In genomic region chr8:70591569-70591968, GRCm38 (mm10) we compare ENCODE assay signal across 20 mouse cellular contexts. TPM values are rescaled to one million over a fixed set of nuclear protein-coding genes. Genes with fewer than 3 reads are reported as not detected.
DNase-seq lines count a peak whose midpoint lies in the region; ATAC-seq and TF ChIP-seq lines count a peak whose summit lies in the region.
"Had no signal": no experiment of that assay in that cellular context is flagged by ENCODE, and none has a peak within 500 bp of the region (broad histone marks: within the 10 kb centered on the region; RNA-seq: fewer than 3 reads in every experiment).

No protein-coding gene starts in this region.

- H3K27ac ChIP-seq in heart, embryonic 10.5 days: peak overlapping the region; percentile 47; the same call in 1 of the 2 replicates
- peak overlapping the region; percentile 86; the same call in 1 of the 2 replicates for H3K27ac ChIP-seq in layer of hippocampus, adult 2 months
- peak overlapping the region; percentile 48; the same call in 1 of the 2 replicates for H3K27ac ChIP-seq in stomach, embryonic 14.5 days (ENCODE audit: low read length)
- H3K27ac ChIP-seq in stomach, postnatal 0 days (replicated peaks): no peak overlapping the region
- H3K27ac ChIP-seq: heart, adult 2 months; hindbrain, embryonic 14.5 days had no signal

- no peak overlapping the region for H3K4me2 ChIP-seq in stomach, embryonic 14.5 days (replicated peaks; ENCODE audit: low read depth, low read length)
- H3K4me2 ChIP-seq in stomach, postnatal 0 days (replicated peaks; ENCODE audit: low read depth): no peak overlapping the region
- H3K4me2 ChIP-seq: hindbrain, embryonic 14.5 days; midbrain, embryonic 11.5 days had no signal

- no peak overlapping the region for H3K9ac ChIP-seq in stomach, embryonic 14.5 days (replicated peaks; ENCODE audit: low read depth, low read length)
- no peak overlapping the region for H3K9ac ChIP-seq in stomach, postnatal 0 days (ENCODE audit: low read length)
- H3K9ac ChIP-seq: hindbrain, embryonic 14.5 days; liver, postnatal 0 days had no signal

- no peaks in the 10 kb centered on the region for H3K9me3 ChIP-seq in heart, embryonic 10.5 days
- no peaks in the 10 kb centered on the region for H3K9me3 ChIP-seq in stomach, embryonic 14.5 days (ENCODE audit: control insufficient read depth, low read depth, low read length)
- H3K9me3 ChIP-seq in stomach, postnatal 0 days (ENCODE audit: control insufficient read depth, low read length): no peaks in the 10 kb centered on the region

- peaks cover 53% of the 10 kb centered on the region for H3K4me1 ChIP-seq in heart, embryonic 10.5 days
- H3K4me1 ChIP-seq in stomach, embryonic 14.5 days (ENCODE audit: control insufficient read depth, insufficient read depth, low read length): peaks cover 13% of the 10 kb centered on the region
- H3K4me1 ChIP-seq in stomach, postnatal 0 days (replicated peaks; ENCODE audit: control insufficient read depth, insufficient read depth): no peaks in the 10 kb centered on the region

- no peak overlapping the region for H3K4me3 ChIP-seq in heart, embryonic 10.5 days
- H3K4me3 ChIP-seq in layer of hippocampus, adult 2 months: no peak overlapping the region
- no peak overlapping the region for H3K4me3 ChIP-seq in stomach, embryonic 14.5 days (ENCODE audit: low read depth, low read length)
- H3K4me3 ChIP-seq in stomach, postnatal 0 days (ENCODE audit: low read depth, low read length): no peak overlapping the region
- H3K4me3 ChIP-seq: erythroblast, embryonic 14.5 days; heart, adult 2 months had no signal

- H3K27me3 ChIP-seq in heart, embryonic 10.5 days (ENCODE audit: insufficient read depth, poor library complexity, severe bottlenecking): peaks cover 12% of the 10 kb centered on the region; the same call in 1 of the 2 replicates
- H3K27me3 ChIP-seq in stomach, embryonic 14.5 days (ENCODE audit: control insufficient read depth, insufficient read depth, low read length): no peaks in the 10 kb centered on the region
- H3K27me3 ChIP-seq in stomach, postnatal 0 days (ENCODE audit: control insufficient read depth, insufficient read depth, low read length): no peaks in the 10 kb centered on the region
- H3K27me3 ChIP-seq: Patski had no signal

- no peak for ATAC-seq in stomach, embryonic 14.5 days (ENCODE audit: insufficient number of reproducible peaks, insufficient read depth, low FRiP score, low read depth)
- ATAC-seq in stomach, postnatal 0 days (ENCODE audit: low FRiP score, low TSS enrichment): no peak
- ATAC-seq: forebrain, embryonic 14.5 days; intestine, embryonic 16.5 days; liver, postnatal 0 days; Patski had no signal

- TF ChIP-seq EP300 in stomach, postnatal 0 days (optimal IDR thresholded peaks at IDR 0.05): no peak

- WGBS in heart, embryonic 10.5 days: 72% methylated on average over 12 of the region's 12 CpGs
- WGBS in stomach, embryonic 14.5 days: 84% methylated on average over 12 of the region's 12 CpGs
- WGBS in stomach, postnatal 0 days: 76% methylated on average over 12 of the region's 12 CpGs

- no peak for TF ChIP-seq CTCF in layer of hippocampus, adult 2 months (conservative IDR thresholded peaks at IDR 0.05)
- TF ChIP-seq CTCF in stomach, postnatal 0 days (IDR thresholded peaks at IDR 0.05; ENCODE audit: low read depth): no peak

- DNase-seq in heart, embryonic 10.5 days (ENCODE audit: low spot score): no peak
- no peak for DNase-seq in heart, adult 11 months
- no peak for DNase-seq in layer of hippocampus, adult 2 months (ENCODE audit: low spot score in 2 of 2)
- DNase-seq in layer of hippocampus, postnatal 25 days (ENCODE audit: extremely low spot score in 1 of 2, low spot score in 1 of 2): no peak
- DNase-seq in stomach, postnatal 0 days (ENCODE audit: low spot score): no peak
- DNase-seq in cerebellum, adult 11-12 months: no peak
- DNase-seq: B cell, adult 2 months; cerebellum, adult 11 months; cerebellum, postnatal 25 days; heart, adult 2 months; liver, postnatal 0 days; lung, postnatal 36 days; right cerebral cortex, postnatal 25 days had no signal

- H3K36me3 ChIP-seq in heart, embryonic 10.5 days: peaks cover 64% of the 10 kb centered on the region
- H3K36me3 ChIP-seq in stomach, embryonic 14.5 days (ENCODE audit: control insufficient read depth, insufficient read depth, low read length): peaks cover 22% of the 10 kb centered on the region
- peaks cover 15% of the 10 kb centered on the region; the same call in 1 of the 2 replicates for H3K36me3 ChIP-seq in stomach, postnatal 0 days (ENCODE audit: control insufficient read depth, insufficient read depth, low read length)

RNA-seq across cellular contexts. Expression of gene Isyna1, which starts 2.6 kb away (rescaled TPM):
- polyA plus RNA-seq in heart, embryonic 10.5 days (2016; fragmentation: Nextera tagmentation; extraction: Ambion mirVana): 192 and 214 TPM in 2 replicates
- 10 to 100 TPM; 41.4 to 46.4 TPM for total RNA-seq in layer of hippocampus, adult 2 months (2021)
- 10 to 100 TPM; 41.5 to 47.0 TPM for total RNA-seq in layer of hippocampus, postnatal 25 days (2021)
- polyA plus RNA-seq in stomach, embryonic 14.5 days (2014; fragmentation: Nextera tagmentation; extraction: Ambion mirVana): 81.3 and 82.4 TPM in 2 replicates
- 37.4 and 39.3 TPM in 2 replicates for polyA plus RNA-seq in stomach, postnatal 0 days (2015; fragmentation: Nextera tagmentation; extraction: Ambion mirVana)

RNA-seq across cellular contexts. Expression of gene Ssbp4, which starts 17.1 kb away (rescaled TPM):
- 67.3 and 107 TPM in 2 replicates for polyA plus RNA-seq in heart, embryonic 10.5 days (2016; fragmentation: Nextera tagmentation; extraction: Ambion mirVana)
- 100 to 1,000 TPM; 274 to 297 TPM for total RNA-seq in layer of hippocampus, adult 2 months (2021)
- 100 to 1,000 TPM; 285 to 304 TPM for total RNA-seq in layer of hippocampus, postnatal 25 days (2021)
- 121 and 122 TPM in 2 replicates for polyA plus RNA-seq in stomach, embryonic 14.5 days (2014; fragmentation: Nextera tagmentation; extraction: Ambion mirVana)
- 66.7 and 83.8 TPM in 2 replicates for polyA plus RNA-seq in stomach, postnatal 0 days (2015; fragmentation: Nextera tagmentation; extraction: Ambion mirVana)

RNA-seq across cellular contexts. Expression of gene Lrrc25, which starts 24.4 kb away (rescaled TPM):
- polyA plus RNA-seq in heart, embryonic 10.5 days (2016; fragmentation: Nextera tagmentation; extraction: Ambion mirVana): 0.15 and 1.4 TPM in 2 replicates
- total RNA-seq in layer of hippocampus, adult 2 months (2021): under 1 TPM; 0.54 to 0.97 TPM
- total RNA-seq in layer of hippocampus, postnatal 25 days (2021): 1 to 10 TPM in 1 of 2 experiments, under 1 TPM in 1; 0.63 to 1.0 TPM
- polyA plus RNA-seq in stomach, embryonic 14.5 days (2014; fragmentation: Nextera tagmentation; extraction: Ambion mirVana): 1.9 and 2.9 TPM in 2 replicates
- 2.3 and 2.7 TPM in 2 replicates for polyA plus RNA-seq in stomach, postnatal 0 days (2015; fragmentation: Nextera tagmentation; extraction: Ambion mirVana)

RNA-seq across cellular contexts. Expression of gene Gdf15, which starts 40.7 kb away (rescaled TPM):
- 0.43 and 1.6 TPM in 2 replicates for polyA plus RNA-seq in heart, embryonic 10.5 days (2016; fragmentation: Nextera tagmentation; extraction: Ambion mirVana)
- total RNA-seq in layer of hippocampus, adult 2 months (2021): under 1 TPM in 1 of 2 experiments, not detected in 1; 0.25 TPM
- under 1 TPM in 1 of 2 experiments, not detected in 1; 0.26 TPM for total RNA-seq in layer of hippocampus, postnatal 25 days (2021)
- 0.17 and 0.24 TPM in 2 replicates for polyA plus RNA-seq in stomach, embryonic 14.5 days (2014; fragmentation: Nextera tagmentation; extraction: Ambion mirVana)
- 0.30 and 0.33 TPM in 2 replicates for polyA plus RNA-seq in stomach, postnatal 0 days (2015; fragmentation: Nextera tagmentation; extraction: Ambion mirVana)
- polyA plus RNA-seq: erythroblast, embryonic 14.5 days had no signal

RNA-seq across cellular contexts. Expression of gene Ell, which starts 52.3 kb away (rescaled TPM):
- 15.8 and 18.5 TPM in 2 replicates for polyA plus RNA-seq in heart, embryonic 10.5 days (2016; fragmentation: Nextera tagmentation; extraction: Ambion mirVana)
- total RNA-seq in layer of hippocampus, adult 2 months (2021): 10 to 100 TPM; 20.5 to 24.4 TPM
- total RNA-seq in layer of hippocampus, postnatal 25 days (2021): 10 to 100 TPM; 20.3 to 23.5 TPM
- 17.1 and 17.9 TPM in 2 replicates for polyA plus RNA-seq in stomach, embryonic 14.5 days (2014; fragmentation: Nextera tagmentation; extraction: Ambion mirVana)
- 11.1 and 13.5 TPM in 2 replicates for polyA plus RNA-seq in stomach, postnatal 0 days (2015; fragmentation: Nextera tagmentation; extraction: Ambion mirVana)
